Mouse (Mus musculus) c-Kit-negative CD71-positive TER-119-positive erythroid progenitor cells, embryonic 14.5 days (primary cell): ENCODE results near the gene Ppp1r9a.

Source experiments
- DNase-seq: peaks from one replicate; pipeline ENCODE4 v3.0.0-alpha.2; 2013; ENCODE audit warnings: low read depth, low spot score

The Ppp1r9a gene

DNA sequence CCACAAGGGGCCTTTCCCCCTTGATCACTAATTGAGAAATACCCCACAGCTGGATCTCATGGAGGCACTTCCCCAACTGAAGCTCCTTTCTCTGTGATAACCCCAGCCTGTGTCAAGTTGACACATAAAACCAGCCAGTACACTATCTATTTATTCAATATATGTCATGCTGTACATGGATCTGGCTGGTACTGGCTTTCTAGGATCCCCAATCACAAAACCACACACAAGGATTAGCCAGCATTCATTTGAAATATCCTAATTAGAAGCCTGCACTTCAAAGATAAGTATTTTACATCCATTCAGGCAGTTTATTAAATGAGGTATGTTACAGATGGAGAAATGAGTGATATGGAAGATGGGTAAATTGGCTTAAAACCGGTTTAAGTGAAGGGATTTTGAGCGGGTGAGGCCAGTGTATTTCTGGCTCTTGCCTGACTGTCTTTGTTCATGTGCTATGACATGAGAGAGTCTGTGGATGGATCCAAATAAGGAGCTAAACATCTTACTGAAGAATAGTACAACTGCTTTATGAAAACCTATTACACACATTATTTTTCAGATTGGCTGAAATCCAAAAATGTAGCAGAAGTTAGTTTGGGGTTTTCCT, 135.5 kb downstream of the Ppp1r9a start:
- DNase-seq: no peak

DNA sequence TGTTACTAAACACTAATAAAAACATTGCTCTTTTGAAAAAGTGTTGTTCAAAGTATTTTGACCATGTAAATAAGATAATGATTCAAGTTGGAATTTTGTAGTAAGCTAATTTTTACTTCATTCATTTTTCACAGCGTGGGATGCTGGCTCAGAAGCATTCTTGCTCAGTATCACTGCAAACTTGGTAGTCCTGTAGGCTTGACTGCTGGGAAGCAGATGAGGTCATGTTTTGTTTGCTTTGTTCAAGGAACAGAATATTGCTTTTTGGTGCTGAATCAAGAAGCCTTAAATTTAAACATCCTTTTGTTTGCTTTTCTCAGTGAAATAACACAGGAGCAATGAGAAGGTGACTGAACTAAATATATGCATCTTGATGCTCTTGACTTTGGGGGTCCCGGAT, 136.6 kb downstream of the Ppp1r9a start:
- DNase-seq: no peak

DNA sequence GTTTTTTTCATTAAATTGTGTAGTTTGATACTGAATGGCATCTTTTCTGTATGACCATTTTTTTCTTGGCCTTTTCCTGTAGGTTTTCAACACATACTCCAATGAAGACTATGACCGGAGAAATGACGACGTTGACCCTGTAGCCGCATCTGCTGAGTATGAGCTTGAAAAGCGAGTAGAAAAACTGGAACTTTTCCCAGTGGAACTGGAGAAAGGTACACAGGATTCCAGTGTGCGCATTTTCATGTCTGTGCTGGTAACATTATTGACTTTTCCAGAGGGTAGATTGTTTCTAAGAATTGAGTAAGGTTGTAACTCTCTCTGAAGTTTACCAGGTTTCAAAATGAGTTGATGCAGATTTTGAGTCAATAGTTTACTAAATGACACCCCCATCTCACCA, 143.1 kb downstream of the Ppp1r9a start:
- no peak for DNase-seq

DNA sequence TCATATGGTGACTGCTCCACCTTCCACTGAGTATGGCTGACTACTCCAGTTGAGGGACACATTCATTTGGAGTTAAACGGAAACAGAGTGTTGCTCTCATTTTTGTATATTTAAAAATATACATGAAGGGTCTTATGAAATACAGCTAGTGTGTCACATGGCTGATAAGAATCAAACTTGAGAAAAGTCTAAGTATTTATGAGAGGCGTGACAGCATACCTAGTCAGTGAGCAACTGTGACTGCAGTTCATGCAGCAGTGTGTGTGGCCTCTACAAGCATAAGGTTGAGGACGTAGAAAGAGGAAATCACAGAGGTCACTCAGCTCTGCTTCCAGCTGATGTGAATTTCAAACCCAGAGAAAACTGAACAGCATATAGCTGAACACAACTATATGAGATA, 145.3 kb downstream of the Ppp1r9a start:
- DNase-seq: no peak

DNA sequence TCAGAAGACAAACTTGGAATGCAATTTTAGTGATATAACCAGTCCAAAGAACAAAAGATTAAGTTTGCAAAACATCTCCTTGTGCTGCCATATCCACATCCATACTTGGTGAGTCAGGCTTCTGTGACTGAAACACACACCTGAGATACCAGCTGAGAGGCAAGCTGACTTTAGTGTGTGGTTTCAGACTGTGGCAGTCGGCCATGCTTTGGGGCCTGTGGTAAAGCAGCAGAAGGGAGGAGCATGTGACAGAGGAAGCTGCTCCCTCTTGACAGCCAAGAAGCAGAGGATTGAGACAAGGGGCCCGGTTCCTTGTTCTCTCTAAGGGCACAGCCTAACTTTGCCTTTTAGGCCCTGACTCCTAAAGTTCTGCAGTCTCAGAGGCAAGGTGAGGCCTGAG, 149.6 kb downstream of the Ppp1r9a start:
- DNase-seq: no peak

DNA sequence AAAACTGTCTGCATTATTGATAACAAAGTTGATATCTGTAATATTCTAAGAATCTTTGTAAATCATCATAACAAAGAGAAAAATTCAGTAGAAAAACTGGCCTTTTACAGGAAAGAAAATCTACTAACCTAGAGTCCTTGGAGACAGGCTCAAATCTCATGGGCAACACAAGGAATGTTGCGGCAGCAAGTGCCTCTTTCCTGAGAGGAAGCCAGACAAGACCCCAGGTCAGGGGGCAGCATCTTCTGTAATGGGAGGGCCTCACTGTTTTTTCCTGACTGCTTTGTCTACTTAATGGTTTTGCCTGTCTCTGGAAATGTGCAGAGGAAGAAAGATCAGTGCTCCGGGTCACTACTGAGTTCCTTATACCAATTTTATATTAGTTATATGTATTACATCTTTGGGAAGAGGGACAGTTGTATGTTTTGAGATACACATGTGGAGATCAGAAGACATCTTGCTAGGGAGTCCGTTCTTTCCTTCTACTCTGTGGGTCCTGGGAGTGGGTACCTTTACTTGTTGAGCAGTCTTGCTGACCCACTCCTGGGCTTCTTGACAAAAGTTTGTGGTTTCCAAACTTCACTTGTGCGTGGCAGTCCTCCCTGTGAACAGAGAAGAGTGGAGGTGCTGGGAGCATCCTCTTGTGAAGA, 151.9 kb downstream of the Ppp1r9a start:
- no peak for DNase-seq

DNA sequence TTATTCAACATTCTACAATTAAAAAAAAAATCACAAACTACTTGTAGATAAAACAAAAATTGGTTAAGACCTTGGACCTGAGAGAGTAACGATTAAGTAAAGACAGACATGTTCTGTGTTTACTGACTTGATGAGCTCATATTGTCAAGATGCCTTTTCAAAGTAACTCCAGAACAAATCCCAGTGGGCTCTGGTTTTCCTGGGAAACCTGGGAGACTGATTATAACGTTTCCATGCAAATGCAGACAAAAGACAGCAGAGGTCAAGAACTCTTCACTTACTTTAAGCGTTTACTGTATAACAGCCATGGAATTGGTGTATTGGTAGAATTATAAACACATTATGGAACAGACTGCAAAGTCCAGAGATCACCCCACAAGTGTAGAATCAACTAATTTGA, 172.0 kb downstream of the Ppp1r9a start:
- DNase-seq: no peak

DNA sequence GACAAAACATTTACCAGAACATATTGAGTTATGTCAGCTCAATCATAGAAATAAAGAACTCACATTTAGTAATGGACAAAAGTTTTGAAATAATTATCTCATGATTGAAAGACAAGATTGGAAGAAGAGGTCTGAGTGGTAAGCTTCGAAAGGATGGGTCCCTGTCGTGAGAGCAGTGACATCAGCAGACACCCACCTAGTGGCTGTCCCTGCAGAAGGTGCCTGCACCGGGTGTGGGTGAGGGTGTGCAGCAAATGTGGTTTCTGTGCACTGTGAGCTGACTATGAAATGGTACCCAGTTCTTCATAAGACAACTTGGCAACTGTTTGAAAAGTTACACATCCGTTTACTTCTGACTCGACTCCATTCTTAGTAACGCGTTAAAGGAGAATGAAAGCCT, 173.0 kb downstream of the Ppp1r9a start:
- DNase-seq: no peak

DNA sequence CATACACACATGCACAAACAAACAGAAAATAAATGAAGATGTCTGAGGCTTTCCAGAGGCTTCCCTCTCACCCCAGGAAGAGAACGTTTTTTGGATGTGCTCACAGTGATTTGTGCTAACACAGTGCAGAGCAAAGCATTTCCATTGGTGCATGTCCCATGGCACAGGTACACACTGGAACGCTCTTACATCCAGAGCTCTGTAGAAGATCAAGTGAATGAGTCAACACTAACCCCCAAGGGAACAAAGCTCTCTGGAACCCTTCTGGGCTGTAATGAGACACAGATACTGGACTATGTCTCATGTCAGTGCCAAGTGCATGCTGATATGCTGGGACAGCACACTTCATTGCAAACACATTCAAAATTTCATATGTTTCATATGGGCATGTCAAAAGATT, 175.3 kb downstream of the Ppp1r9a start:
- DNase-seq: no peak

DNA sequence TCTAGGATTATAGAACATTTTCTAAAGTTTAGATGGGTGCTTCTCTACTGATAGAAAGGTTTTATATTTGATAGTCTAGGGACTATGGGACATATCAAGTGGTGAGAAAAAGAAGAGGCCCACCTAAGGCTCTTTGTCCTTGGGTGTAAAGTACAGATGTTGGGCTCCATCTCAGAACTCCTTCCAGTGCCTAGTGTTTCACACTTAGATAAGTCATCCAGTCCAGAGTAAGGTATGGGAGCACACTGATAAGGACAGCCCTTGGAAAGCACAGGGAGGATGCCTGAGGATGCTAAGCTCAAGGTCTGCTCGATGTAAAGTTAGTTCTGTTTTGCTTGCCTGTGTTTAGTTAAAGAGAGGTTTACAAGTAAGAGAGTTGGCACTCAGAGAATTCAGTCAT, 176.4 kb downstream of the Ppp1r9a start:
- DNase-seq: peak; percentile 13

DNA sequence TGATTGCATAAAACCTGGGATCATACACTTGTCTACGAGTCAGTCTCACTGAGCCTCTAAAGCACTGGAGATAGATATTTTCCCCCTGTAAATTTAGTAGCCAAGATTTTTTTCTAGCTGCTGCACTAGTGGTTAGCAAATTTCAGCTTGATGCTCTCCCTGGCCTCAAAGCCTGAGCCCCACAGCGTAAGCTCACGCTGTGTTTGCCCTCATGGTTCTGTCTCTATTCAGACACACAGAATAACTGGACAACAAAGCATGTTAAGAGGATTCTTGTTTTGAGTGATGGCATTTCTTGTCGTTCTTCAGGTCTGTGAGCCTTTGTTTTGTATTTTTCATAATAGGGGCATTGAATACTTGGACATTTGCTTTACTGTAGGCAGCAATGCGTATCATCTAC, 177.4 kb downstream of the Ppp1r9a start:
- no peak for DNase-seq

DNA sequence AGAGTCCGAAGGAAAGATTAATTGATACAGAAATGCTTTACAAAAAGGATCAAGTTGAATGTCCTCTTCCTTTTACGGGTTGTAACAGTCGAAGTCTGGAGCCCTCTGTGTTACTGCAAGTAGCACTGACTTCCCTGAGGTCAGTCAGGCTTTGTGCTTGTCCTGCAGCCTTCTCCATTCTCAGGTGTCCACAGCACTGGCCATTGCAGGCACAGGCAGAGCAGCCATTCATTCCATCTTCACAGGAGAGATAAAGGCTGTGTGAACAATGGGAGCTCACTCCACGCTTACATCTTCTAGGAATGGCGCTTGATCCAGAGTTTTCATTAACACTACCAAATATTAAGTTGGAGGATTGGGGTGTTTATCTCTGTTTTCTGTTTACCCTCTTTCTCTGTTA, 177.8 kb downstream of the Ppp1r9a start:
- no peak for DNase-seq

DNA sequence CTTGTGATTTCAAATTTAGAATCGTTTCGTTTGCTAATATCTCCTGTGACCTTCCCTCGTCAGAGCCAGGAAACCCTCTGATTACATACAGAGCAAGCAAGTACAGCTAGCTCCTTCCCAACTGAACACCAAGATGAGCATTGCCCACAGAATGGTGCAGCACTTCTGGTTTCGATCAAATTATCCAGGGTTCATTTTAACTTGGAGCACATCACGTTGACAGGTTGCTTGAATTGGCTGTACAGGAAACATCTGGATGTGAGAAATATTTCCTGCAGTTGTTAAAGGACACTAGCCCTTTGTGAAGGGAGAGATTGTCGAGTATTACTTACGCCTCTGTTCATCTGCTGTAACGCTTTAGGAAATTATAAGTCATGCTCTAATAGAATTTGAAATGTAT, 178.4 kb downstream of the Ppp1r9a start:
- DNase-seq: no peak

DNA sequence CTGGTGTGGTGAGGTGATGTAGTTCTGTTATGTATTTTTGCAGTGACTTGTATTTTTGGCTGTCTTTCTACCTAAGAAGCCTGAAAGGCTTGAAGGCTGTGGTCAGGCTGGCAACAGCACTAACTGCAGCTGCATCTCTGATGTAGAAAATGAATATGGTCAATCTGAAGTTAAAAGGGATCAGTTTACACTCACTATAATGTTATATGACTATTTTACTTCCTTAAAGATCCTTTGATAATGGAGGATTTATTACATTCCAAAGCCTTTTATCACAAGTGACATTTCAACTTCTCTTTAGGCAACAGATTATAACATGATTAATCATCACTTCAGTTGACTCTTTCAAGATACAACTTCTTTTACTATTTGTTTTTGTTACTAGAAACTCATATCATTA, 179.4 kb downstream of the Ppp1r9a start:
- DNase-seq: no peak

DNA sequence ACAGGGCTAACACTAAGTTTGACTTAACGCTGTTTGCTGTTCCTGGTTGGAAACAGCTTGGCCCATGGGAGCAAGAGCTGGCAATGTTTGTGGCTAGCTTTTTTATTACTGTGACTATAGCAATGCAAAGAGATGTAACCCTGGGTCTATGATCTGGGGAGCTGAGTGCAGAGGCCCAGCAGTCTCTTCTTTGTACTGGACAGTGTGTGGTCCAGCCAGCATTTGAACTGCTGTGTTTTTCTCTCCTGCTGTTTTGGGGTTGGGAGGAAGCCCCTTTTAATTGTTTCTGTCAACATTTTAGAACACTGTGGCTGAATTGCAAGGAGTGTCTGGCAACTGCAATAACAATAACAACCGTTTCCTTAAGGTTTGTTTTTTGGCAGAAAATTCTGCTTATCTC, 180.0 kb downstream of the Ppp1r9a start:
- DNase-seq: no peak

DNA sequence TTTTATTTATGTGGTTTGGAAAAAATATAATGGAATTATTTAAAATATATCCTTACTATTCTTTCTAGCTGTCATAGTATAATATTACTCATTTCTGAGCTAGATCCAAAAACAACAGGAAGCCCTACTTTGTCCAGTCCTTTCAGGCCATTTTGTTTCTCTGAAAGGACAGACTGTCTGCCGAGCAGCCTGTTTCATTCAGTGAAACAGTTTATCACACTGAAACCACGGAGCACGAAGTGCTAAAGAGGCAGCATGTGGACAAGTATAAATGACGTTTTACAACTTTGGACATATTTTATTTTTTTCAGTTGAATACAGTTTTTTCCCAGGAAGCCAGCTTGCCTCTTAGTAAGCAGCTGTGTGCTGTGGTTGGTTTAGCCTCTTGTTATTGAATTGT, 181.2 kb downstream of the Ppp1r9a start:
- no peak for DNase-seq

DNA sequence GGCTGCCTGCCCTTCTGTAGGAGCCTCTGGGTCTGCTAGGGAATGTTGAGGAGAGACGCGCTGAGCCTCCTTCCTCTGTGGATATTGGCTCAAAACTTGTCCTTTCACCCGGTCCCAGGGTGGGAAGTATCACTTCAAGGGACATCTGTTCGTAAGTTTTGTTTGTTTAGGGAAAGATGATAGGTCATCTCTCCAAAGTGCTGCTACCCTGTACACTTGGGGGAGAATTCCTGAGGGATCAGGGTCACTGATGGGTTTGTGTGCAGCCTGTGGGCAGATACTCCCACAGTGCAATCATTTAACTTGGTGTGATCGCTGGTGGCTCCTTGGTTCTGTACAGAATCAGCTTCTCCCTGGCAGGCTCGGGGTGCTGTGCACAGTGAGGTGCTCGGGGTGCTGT, 189.2 kb downstream of the Ppp1r9a start:
- DNase-seq: no peak

DNA sequence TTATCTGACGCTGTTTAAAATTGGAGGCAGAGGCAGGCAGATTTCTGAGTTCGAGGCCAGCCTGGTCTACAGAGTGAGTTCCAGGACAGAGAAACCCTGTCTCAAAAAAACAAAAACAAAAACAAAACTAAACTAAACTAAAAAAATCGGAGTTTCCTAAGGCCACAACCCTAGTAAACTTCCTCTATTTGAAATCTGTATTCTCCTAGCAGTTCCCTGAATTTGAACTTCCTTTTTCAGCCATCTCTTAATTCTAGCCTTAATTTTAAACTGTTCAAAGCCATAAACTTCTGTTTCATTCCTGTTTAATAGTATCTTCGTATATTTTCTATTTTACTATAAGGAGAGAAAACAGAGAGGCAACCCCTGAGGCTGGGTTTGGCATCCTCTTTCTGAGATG, 190.1 kb downstream of the Ppp1r9a start:
- no peak for DNase-seq

DNA sequence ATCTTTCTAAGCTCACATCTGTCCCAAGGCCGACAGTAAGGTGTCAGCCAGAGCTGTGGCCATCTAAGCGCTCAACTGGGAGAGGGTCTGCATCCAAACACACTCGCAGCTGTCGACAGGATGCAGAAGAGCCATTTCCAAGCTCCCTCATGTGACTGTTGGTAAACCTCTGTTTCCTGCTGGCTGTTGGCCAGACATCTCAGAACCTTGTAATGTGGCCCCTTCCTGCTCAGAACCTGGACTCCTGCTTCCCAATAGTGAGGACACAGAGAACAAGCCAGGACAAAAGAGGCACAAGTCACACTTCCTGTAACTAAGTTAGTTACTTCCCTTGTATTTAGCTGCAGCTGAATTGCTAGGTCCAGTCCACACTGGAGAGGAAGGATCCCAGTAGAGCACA, 190.8 kb downstream of the Ppp1r9a start:
- no peak for DNase-seq

DNA sequence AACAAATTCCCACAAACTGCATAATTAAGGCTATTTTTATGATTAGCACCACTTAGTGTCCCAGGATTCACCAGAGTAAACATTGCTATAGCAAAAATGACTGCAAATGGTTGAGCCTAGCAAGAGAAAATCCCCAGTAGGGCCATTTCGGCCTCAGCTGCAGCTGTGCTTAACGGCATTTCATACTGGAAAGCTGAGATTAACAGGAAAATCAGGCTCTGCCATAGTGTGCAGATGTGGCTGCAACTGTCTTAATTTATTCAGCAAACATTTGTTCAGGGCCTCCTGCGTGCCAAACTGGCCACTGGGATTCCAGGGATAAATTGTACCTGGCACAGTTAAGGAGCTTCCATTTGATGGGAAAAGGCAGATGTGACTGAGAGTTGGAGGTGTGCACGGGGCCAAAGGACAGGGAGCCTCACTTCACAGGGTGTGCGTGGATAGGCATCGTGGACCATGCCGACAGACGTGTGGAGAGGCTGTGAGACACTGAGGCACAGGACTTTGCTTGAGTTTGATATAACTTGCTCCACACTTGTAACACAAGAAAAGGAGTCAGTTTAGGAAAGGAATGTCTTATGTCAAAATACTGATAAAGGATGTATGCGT, 192.8 kb downstream of the Ppp1r9a start:
- no peak for DNase-seq

DNA sequence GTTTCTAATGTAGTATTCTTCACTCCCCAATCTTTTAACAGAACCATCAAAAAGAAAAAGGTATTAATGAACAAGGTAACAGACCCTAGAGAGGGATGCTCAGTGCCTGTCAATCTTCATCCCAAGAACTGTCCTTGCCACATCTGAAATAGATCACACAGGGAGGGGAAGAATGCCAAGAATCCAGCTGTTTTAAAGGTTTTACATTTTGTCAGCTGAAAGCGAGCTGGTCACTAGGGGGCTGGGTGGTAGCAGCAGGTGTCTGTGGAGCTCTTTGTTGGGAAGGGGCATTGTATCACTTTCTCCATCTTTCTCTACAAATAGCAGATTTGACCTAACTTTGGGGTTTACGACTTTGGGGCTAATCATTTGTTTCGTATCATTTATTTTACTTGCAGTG, 194.6 kb downstream of the Ppp1r9a start:
- no peak for DNase-seq

DNA sequence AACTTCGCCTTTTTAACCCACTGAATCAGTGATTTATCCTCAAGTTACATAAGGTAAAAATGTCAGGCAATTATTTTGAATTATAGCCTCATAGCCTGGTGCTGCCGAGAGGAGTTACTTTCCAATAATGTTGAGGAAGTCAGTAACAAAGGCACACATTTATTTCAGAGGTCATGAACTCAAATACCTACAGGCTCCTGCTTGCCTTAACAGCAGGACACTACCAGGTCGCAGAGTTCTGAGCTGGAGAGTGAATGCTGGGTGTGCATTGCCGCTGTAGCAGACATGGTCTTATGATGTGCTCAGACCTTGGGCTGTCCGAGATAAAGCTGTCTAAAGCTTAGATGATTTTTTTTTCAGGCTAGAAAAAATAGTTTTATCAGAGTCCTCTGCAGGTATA, 196.6 kb downstream of the Ppp1r9a start:
- DNase-seq: no peak

DNA sequence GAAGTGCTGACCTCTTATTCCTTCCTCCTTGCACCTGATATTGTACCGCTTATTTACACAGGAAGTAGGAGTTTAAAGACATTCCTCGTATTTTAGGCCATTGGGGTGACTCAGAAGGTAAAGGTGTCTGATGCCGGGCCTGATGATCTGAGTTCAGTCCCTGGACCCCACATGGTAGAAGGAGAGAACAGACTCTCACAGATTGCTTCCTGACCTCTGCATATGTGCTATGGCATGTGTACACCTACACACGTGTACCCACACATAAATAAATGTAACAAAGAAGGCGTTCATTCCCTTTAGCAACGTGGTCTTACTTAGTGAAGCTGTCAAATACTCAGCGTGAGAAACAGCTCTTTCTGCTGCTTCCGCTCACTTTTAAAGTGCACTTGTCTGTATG, 197.1 kb downstream of the Ppp1r9a start:
- DNase-seq: no peak

DNA sequence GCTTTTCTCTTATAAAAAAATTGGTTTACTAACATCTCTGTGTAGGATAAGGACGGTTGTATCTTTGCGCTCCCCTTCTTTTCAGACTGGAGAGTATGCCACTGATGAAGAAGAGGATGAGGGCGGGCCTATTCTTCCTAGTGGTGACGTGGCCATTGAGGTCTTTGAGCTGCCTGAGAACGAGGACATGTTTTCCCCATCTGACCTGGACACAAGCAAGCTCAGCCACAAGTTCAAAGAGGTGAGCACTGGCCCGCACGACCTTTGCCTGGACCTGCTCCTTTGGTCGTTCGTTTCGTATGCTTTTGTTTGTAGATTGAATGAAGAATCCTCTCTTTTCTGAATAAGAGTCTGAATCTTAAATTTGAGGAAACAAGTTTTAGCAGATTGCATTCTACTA, 197.6 kb downstream of the Ppp1r9a start:
- DNase-seq: no peak
